ENCODE assay signal across 8 mouse cellular contexts in the genomic region with DNA sequence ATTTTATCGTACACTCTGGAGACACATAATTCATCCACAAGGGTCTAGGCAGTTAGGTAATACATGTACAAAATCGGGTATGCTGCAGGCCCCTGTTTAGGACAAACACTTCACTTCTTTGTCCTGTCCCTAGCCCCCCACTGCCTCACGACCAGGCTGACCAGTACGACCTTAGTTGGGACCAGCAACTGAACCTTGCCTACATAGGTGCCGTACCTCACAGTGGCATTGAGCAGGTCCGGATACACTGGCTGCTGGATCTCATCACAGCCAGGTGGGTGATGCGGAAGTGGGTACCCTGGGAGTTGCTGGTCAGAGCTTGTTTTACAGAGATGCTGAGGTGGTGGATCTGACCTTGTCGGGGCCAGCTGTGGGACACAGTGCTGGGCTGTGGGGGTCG. TPM values are rescaled to one million over a fixed set of nuclear protein-coding genes. Genes with fewer than 3 reads are reported as not detected.
DNase-seq lines count a peak whose midpoint lies in the region; ATAC-seq and TF ChIP-seq lines count a peak whose summit lies in the region.

No protein-coding gene starts in this region.

- peak overlapping the region; percentile 87 for H3K9ac ChIP-seq in heart, embryonic 13.5 days
- 0 out of 2 replicates have a peak overlapping the region, but pooled peaks have one; percentile 75 for H3K9ac ChIP-seq in hindbrain, embryonic 14.5 days
- H3K9ac ChIP-seq in midbrain, embryonic 13.5 days (replicated peaks), result peak overlapping the region; percentile 77

- peaks cover 5% of the 10 kb centered on the region for H3K27me3 ChIP-seq in heart, embryonic 13.5 days (replicated peaks)
- H3K27me3 ChIP-seq in hindbrain, embryonic 14.5 days (ENCODE audit: control insufficient read depth, insufficient read depth, low read length), result no peaks in the 10 kb centered on the region
- H3K27me3 ChIP-seq in midbrain, embryonic 13.5 days, result no peaks in the 10 kb centered on the region

- no peak for TF ChIP-seq CTCF in bone marrow macrophage, adult 2 months (IDR thresholded peaks at IDR 0.05; ENCODE audit: low read depth, low read length)

- H3K4me2 ChIP-seq in heart, embryonic 13.5 days, result peak overlapping the region; percentile 80
- peak overlapping the region; percentile 80 for H3K4me2 ChIP-seq in hindbrain, embryonic 14.5 days (replicated peaks)
- H3K4me2 ChIP-seq in midbrain, embryonic 13.5 days (replicated peaks), result peak overlapping the region; percentile 66

- peaks cover 31% of the 10 kb centered on the region for H3K36me3 ChIP-seq in heart, embryonic 13.5 days
- H3K36me3 ChIP-seq in hindbrain, embryonic 14.5 days (replicated peaks; ENCODE audit: control insufficient read depth, insufficient read depth), result 0 out of 2 replicates have a peak, but pooled peaks cover 7% of the 10 kb centered on the region
- H3K36me3 ChIP-seq in midbrain, embryonic 13.5 days, result peaks cover 29% of the 10 kb centered on the region

- no peak for TF ChIP-seq POLR2A in bone marrow macrophage, adult 2 months (IDR thresholded peaks at IDR 0.05; ENCODE audit: borderline replicate concordance, low read depth, low read length)

- H3K9me3 ChIP-seq in heart, embryonic 13.5 days, result no peaks in the 10 kb centered on the region
- no peaks in the 10 kb centered on the region for H3K9me3 ChIP-seq in hindbrain, embryonic 14.5 days (ENCODE audit: control insufficient read depth, low read length)
- no peaks in the 10 kb centered on the region for H3K9me3 ChIP-seq in midbrain, embryonic 13.5 days

- H3K4me1 ChIP-seq in heart, embryonic 13.5 days, result peaks cover 20% of the 10 kb centered on the region
- peaks cover 15% of the 10 kb centered on the region for H3K4me1 ChIP-seq in bone marrow macrophage, adult 2 months (ENCODE audit: control insufficient read depth, insufficient read depth, low read length)
- H3K4me1 ChIP-seq in hindbrain, embryonic 14.5 days (replicated peaks; ENCODE audit: control insufficient read depth, insufficient read depth, low read length), result 0 out of 2 replicates have a peak, but pooled peaks cover 10% of the 10 kb centered on the region
- peaks cover 22% of the 10 kb centered on the region for H3K4me1 ChIP-seq in midbrain, embryonic 13.5 days (replicated peaks)

- H3K4me3 ChIP-seq in heart, embryonic 13.5 days, result peak overlapping the region; percentile 66
- H3K4me3 ChIP-seq in bone marrow macrophage, adult 2 months (ENCODE audit: insufficient read depth, low read length), result peak overlapping the region; percentile 67
- H3K4me3 ChIP-seq in hindbrain, embryonic 14.5 days (replicated peaks; ENCODE audit: low read length), result no peak overlapping the region
- peak overlapping the region; percentile 51 for H3K4me3 ChIP-seq in midbrain, embryonic 13.5 days (replicated peaks)

- ATAC-seq in heart, embryonic 13.5 days (ENCODE audit: extremely low read depth, insufficient number of reproducible peaks, low FRiP score, low TSS enrichment), result no peak
- no peak for ATAC-seq in hindbrain, embryonic 14.5 days (ENCODE audit: low FRiP score)
- peak; percentile 2 for ATAC-seq in midbrain, embryonic 13.5 days
- no peak for ATAC-seq in CD4-positive, CD25-positive, alpha-beta regulatory T cell, adult 4 months

- intact Hi-C loops in heart, postnatal 10 days (cut with DNase I), result loop anchor here (1.0 to 10.0 kb wide), 3 partner anchors 57 to 535 kb away; partner anchors contain the start of genes Atp5k, Ccdc18 and Tmed5

- H3K27ac ChIP-seq in heart, embryonic 13.5 days (replicated peaks), result peak overlapping the region; percentile 88
- peak overlapping the region; percentile 93; the same call in 1 of the 2 replicates for H3K27ac ChIP-seq in bone marrow macrophage, adult 2 months (ENCODE audit: insufficient read depth, low read depth, low read length)
- H3K27ac ChIP-seq in hindbrain, embryonic 14.5 days, result no peak overlapping the region
- no peak overlapping the region for H3K27ac ChIP-seq in midbrain, embryonic 13.5 days

- 81% methylated on average over 9 of the region's 9 CpGs for WGBS in heart, embryonic 13.5 days
- WGBS in hindbrain, embryonic 14.5 days, result 80% methylated on average over 9 of the region's 9 CpGs
- 86% methylated on average over 9 of the region's 9 CpGs for WGBS in midbrain, embryonic 13.5 days

- DNase-seq in heart, postnatal 10 days, result no peak
- DNase-seq in hindbrain, embryonic 14.5 days (ENCODE audit: low spot score), result no peak
- DNase-seq in spleen, postnatal 36 days (ENCODE audit: low spot score in 2 of 2), result no peak
- no peak for DNase-seq in gastrocnemius, postnatal 4 days (ENCODE audit: low spot score in 2 of 2)

RNA-seq across cellular contexts. Expression of gene Dgkq, which starts 0.5 kb away (rescaled TPM):
- polyA plus RNA-seq in heart, embryonic 13.5 days (2015; fragmentation: Nextera tagmentation; extraction: Ambion mirVana), result 5.9 and 6.0 TPM in 2 replicates
- total RNA-seq in heart, postnatal 10 days (2021), result 10 to 100 TPM; 12.8 to 13.4 TPM
- 15.2 and 15.7 TPM in 2 replicates for polyA plus RNA-seq in bone marrow macrophage, adult 2 months (2012; ENCODE audit: insufficient read depth, insufficient read length, missing spikeins)
- 25.3 and 28.4 TPM in 2 replicates for polyA plus RNA-seq in hindbrain, embryonic 14.5 days (2014; fragmentation: Nextera tagmentation; extraction: Ambion mirVana)
- polyA plus RNA-seq in midbrain, embryonic 13.5 days (2015; fragmentation: Nextera tagmentation; extraction: Ambion mirVana), result 23.7 and 26.6 TPM in 2 replicates
- polyA plus RNA-seq in CD4-positive, CD25-positive, alpha-beta regulatory T cell, adult 4 months (2017; shearing (Covaris generic)), result 1 to 10 TPM; 5.2 to 7.0 TPM
- 10 to 100 TPM in 1 of 2 experiments, 1 to 10 TPM in 1; 9.7 to 12.2 TPM for total RNA-seq in gastrocnemius, postnatal 4 days (2021)

RNA-seq across cellular contexts. Expression of gene Slc26a1, which starts 5.4 kb away (rescaled TPM):
- polyA plus RNA-seq in heart, embryonic 13.5 days (2015; fragmentation: Nextera tagmentation; extraction: Ambion mirVana), result 0.62 and 0.99 TPM in 2 replicates
- total RNA-seq in heart, postnatal 10 days (2021), result under 1 TPM in 1 of 2 experiments, not detected in 1; 0.17 TPM
- polyA plus RNA-seq in bone marrow macrophage, adult 2 months (2012; ENCODE audit: insufficient read depth, insufficient read length, missing spikeins), result not detected in 2 replicates
- polyA plus RNA-seq in hindbrain, embryonic 14.5 days (2014; fragmentation: Nextera tagmentation; extraction: Ambion mirVana), result 3.2 and 3.5 TPM in 2 replicates
- 1.7 and 2.6 TPM in 2 replicates for polyA plus RNA-seq in midbrain, embryonic 13.5 days (2015; fragmentation: Nextera tagmentation; extraction: Ambion mirVana)
- under 1 TPM; 0.16 to 0.20 TPM for polyA plus RNA-seq in CD4-positive, CD25-positive, alpha-beta regulatory T cell, adult 4 months (2017; shearing (Covaris generic))
- total RNA-seq in gastrocnemius, postnatal 4 days (2021), result under 1 TPM; 0.15 to 0.36 TPM

RNA-seq across cellular contexts. Expression of gene Idua, which starts 9.9 kb away (rescaled TPM):
- polyA plus RNA-seq in heart, embryonic 13.5 days (2015; fragmentation: Nextera tagmentation; extraction: Ambion mirVana), result 13.5 and 15.4 TPM in 2 replicates
- 10 to 100 TPM; 13.2 to 14.6 TPM for total RNA-seq in heart, postnatal 10 days (2021)
- 62.6 and 73.7 TPM in 2 replicates for polyA plus RNA-seq in bone marrow macrophage, adult 2 months (2012; ENCODE audit: insufficient read depth, insufficient read length, missing spikeins)
- 9.8 and 11.3 TPM in 2 replicates for polyA plus RNA-seq in hindbrain, embryonic 14.5 days (2014; fragmentation: Nextera tagmentation; extraction: Ambion mirVana)
- 10.6 and 10.7 TPM in 2 replicates for polyA plus RNA-seq in midbrain, embryonic 13.5 days (2015; fragmentation: Nextera tagmentation; extraction: Ambion mirVana)
- polyA plus RNA-seq in CD4-positive, CD25-positive, alpha-beta regulatory T cell, adult 4 months (2017; shearing (Covaris generic)), result 10 to 100 TPM; 22.1 to 56.4 TPM
- total RNA-seq in gastrocnemius, postnatal 4 days (2021), result 1 to 10 TPM; 8.3 to 9.9 TPM

RNA-seq across cellular contexts. Expression of gene Fgfrl1, which starts 22.2 kb away (rescaled TPM):
- 13.0 and 19.3 TPM in 2 replicates for polyA plus RNA-seq in heart, embryonic 13.5 days (2015; fragmentation: Nextera tagmentation; extraction: Ambion mirVana)
- 10 to 100 TPM; 18.0 to 24.2 TPM for total RNA-seq in heart, postnatal 10 days (2021)
- polyA plus RNA-seq in bone marrow macrophage, adult 2 months (2012; ENCODE audit: insufficient read depth, insufficient read length, missing spikeins), result 1.5 and 2.4 TPM in 2 replicates
- polyA plus RNA-seq in hindbrain, embryonic 14.5 days (2014; fragmentation: Nextera tagmentation; extraction: Ambion mirVana), result 7.0 and 9.6 TPM in 2 replicates
- polyA plus RNA-seq in midbrain, embryonic 13.5 days (2015; fragmentation: Nextera tagmentation; extraction: Ambion mirVana), result 4.0 and 5.3 TPM in 2 replicates
- polyA plus RNA-seq in CD4-positive, CD25-positive, alpha-beta regulatory T cell, adult 4 months (2017; shearing (Covaris generic)), result under 1 TPM in 1 of 2 experiments, not detected in 1; 0.67 TPM
- 100 to 1,000 TPM; 172 to 194 TPM for total RNA-seq in gastrocnemius, postnatal 4 days (2021)

RNA-seq across cellular contexts. Expression of gene Tmem175, which starts 40.4 kb away (rescaled TPM):
- polyA plus RNA-seq in heart, embryonic 13.5 days (2015; fragmentation: Nextera tagmentation; extraction: Ambion mirVana), result 17.0 and 17.9 TPM in 2 replicates
- 10 to 100 TPM; 10.2 to 10.3 TPM for total RNA-seq in heart, postnatal 10 days (2021)
- 38.1 and 40.7 TPM in 2 replicates for polyA plus RNA-seq in bone marrow macrophage, adult 2 months (2012; ENCODE audit: insufficient read depth, insufficient read length, missing spikeins)
- 27.2 and 29.7 TPM in 2 replicates for polyA plus RNA-seq in hindbrain, embryonic 14.5 days (2014; fragmentation: Nextera tagmentation; extraction: Ambion mirVana)
- polyA plus RNA-seq in midbrain, embryonic 13.5 days (2015; fragmentation: Nextera tagmentation; extraction: Ambion mirVana), result 23.7 and 23.8 TPM in 2 replicates
- polyA plus RNA-seq in CD4-positive, CD25-positive, alpha-beta regulatory T cell, adult 4 months (2017; shearing (Covaris generic)), result 10 to 100 TPM; 38.6 to 56.7 TPM
- total RNA-seq in gastrocnemius, postnatal 4 days (2021), result 10 to 100 TPM; 11.3 to 12.9 TPM

Comparison
In these comparisons a context has a peak if more than half of its experiments do, and no peak if none do; other contexts are left out.
1. H3K27ac ChIP-seq: peak in heart, embryonic 13.5 days (single experiment) and bone marrow macrophage, adult 2 months (single experiment); none in hindbrain, embryonic 14.5 days (single experiment) and midbrain, embryonic 13.5 days (single experiment).
2. Peak in every context shown above with its lines, with median percentiles within 50 percentile points of each other: H3K4me2 ChIP-seq and H3K9ac ChIP-seq.